16 mouse cellular contexts compared by ENCODE assay signal in the genomic region with DNA sequence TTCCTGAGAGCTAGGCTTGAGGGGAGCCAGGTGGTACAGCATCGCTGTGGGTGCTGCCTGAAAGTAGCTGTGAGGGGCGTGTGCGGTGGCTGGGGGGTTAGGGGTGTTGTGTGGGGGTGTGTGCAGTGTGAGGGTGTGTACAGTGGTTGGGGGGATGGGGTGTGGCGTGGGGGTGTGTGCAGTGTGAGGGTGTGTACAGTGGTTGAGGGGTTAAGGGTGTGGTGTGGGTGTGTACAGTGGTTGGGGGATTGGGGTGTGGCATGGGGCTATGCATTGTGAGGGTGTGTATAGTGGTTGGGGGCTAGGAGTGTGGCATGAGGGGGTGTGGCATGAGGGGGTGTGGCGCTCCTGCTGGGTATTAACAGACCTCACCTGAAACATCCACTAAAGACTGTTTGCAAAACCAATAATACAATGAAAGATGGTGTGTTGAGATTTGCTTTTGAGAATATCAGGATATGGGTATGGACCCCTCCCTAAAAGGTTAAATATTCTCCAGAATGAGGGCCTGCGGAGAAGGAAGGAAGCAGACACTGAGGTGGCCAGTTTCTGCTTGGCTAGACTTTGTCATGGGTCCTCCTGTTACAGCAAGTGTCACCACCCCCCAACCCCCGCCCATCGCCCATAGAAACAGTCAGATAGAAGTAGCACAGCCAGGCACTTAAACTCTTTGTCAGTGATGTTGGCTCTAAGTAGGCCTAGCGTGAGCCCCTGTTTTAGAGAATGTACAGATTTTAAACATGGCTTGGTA. TPM values are rescaled to one million over a fixed set of nuclear protein-coding genes. Genes with fewer than 3 reads are reported as not detected.
A peak's percentile ranks its signal among the peaks of the same experiment; 100 is the strongest.
DNase-seq lines count a peak whose midpoint lies in the region; ATAC-seq and TF ChIP-seq lines count a peak whose summit lies in the region.
"Had no signal": no experiment of that assay in that cellular context is flagged by ENCODE, and none has a peak within 500 bp of the region (broad histone marks: within the 10 kb centered on the region; RNA-seq: fewer than 3 reads in every experiment).

No protein-coding gene starts in this region.

- H3K27ac ChIP-seq in heart, embryonic 11.5 days (ENCODE audit: low read depth, low read length), result peak overlapping the region; percentile 42
- H3K27ac ChIP-seq in lung, embryonic 15.5 days, result peak overlapping the region; percentile 13; the same call in 1 of the 2 replicates
- H3K27ac ChIP-seq in intestine, postnatal 0 days (ENCODE audit: low read depth, low read length), result peak overlapping the region; percentile 89
- H3K27ac ChIP-seq in stomach, embryonic 14.5 days (ENCODE audit: low read length), result peak overlapping the region; percentile 80; the same call in 1 of the 2 replicates
- H3K27ac ChIP-seq: embryonic facial prominence, embryonic 12.5 days; hindbrain, embryonic 14.5 days; neural tube, embryonic 12.5 days had no signal

- no peak for TF ChIP-seq CTCF in intestine, postnatal 0 days (IDR thresholded peaks at IDR 0.05; ENCODE audit: low read depth)

- no peak overlapping the region for H3K4me2 ChIP-seq in heart, embryonic 11.5 days
- no peak overlapping the region for H3K4me2 ChIP-seq in lung, embryonic 15.5 days
- peak overlapping the region; percentile 40; the same call in 1 of the 2 replicates for H3K4me2 ChIP-seq in intestine, postnatal 0 days (replicated peaks; ENCODE audit: low read depth)
- H3K4me2 ChIP-seq in stomach, embryonic 14.5 days (replicated peaks; ENCODE audit: low read depth, low read length), result no peak overlapping the region
- H3K4me2 ChIP-seq: embryonic facial prominence, embryonic 12.5 days; hindbrain, embryonic 14.5 days; neural tube, embryonic 12.5 days had no signal

- H3K9me3 ChIP-seq in heart, embryonic 11.5 days (replicated peaks; ENCODE audit: control insufficient read depth, low read length), result no peaks in the 10 kb centered on the region
- no peaks in the 10 kb centered on the region for H3K9me3 ChIP-seq in lung, embryonic 15.5 days
- no peaks in the 10 kb centered on the region for H3K9me3 ChIP-seq in intestine, postnatal 0 days (ENCODE audit: control insufficient read depth)
- H3K9me3 ChIP-seq in stomach, embryonic 14.5 days (ENCODE audit: control insufficient read depth, low read depth, low read length), result no peaks in the 10 kb centered on the region
- H3K9me3 ChIP-seq: embryonic facial prominence, embryonic 12.5 days; neural tube, embryonic 12.5 days had no signal

- DNase-seq in heart, adult 8-10 months (ENCODE audit: low spot score), result no peak
- no peak for DNase-seq in lung, postnatal 10 days
- no peak for DNase-seq in layer of hippocampus, adult 9-11 months
- no peak for DNase-seq in thymus, postnatal 10 days (ENCODE audit: low spot score in 2 of 2)
- DNase-seq: cerebellum, adult 9-11 months; layer of hippocampus, postnatal 36 days; lung, postnatal 36 days; midbrain, embryonic 14.5 days; thymus, adult 18-20 months had no signal

- H3K4me1 ChIP-seq in heart, embryonic 11.5 days (ENCODE audit: control insufficient read depth, insufficient read depth, low read length), result peaks cover 17% of the 10 kb centered on the region
- peaks cover 15% of the 10 kb centered on the region; the same call in 1 of the 2 replicates for H3K4me1 ChIP-seq in lung, embryonic 15.5 days
- 0 out of 2 replicates have a peak, but pooled peaks cover 9% of the 10 kb centered on the region for H3K4me1 ChIP-seq in intestine, postnatal 0 days (replicated peaks; ENCODE audit: control insufficient read depth, insufficient read depth, low read length)
- 0 out of 2 replicates have a peak, but pooled peaks cover 5% of the 10 kb centered on the region for H3K4me1 ChIP-seq in stomach, embryonic 14.5 days (ENCODE audit: control insufficient read depth, insufficient read depth, low read length)

- H3K4me3 ChIP-seq in heart, embryonic 11.5 days (ENCODE audit: low read depth, low read length), result no peak overlapping the region
- no peak overlapping the region for H3K4me3 ChIP-seq in lung, embryonic 15.5 days
- no peak overlapping the region for H3K4me3 ChIP-seq in intestine, postnatal 0 days (ENCODE audit: low read depth, low read length)
- no peak overlapping the region for H3K4me3 ChIP-seq in stomach, embryonic 14.5 days (ENCODE audit: low read depth, low read length)
- H3K4me3 ChIP-seq: embryonic facial prominence, embryonic 12.5 days; neural tube, embryonic 12.5 days had no signal

- no peak overlapping the region for H3K9ac ChIP-seq in heart, embryonic 11.5 days (ENCODE audit: low read depth, low read length)
- H3K9ac ChIP-seq in lung, embryonic 15.5 days, result no peak overlapping the region
- no peak overlapping the region for H3K9ac ChIP-seq in intestine, postnatal 0 days (ENCODE audit: low read depth, low read length)
- H3K9ac ChIP-seq in stomach, embryonic 14.5 days (replicated peaks; ENCODE audit: low read depth, low read length), result no peak overlapping the region
- H3K9ac ChIP-seq: embryonic facial prominence, embryonic 12.5 days; hindbrain, embryonic 14.5 days; neural tube, embryonic 12.5 days had no signal

- H3K36me3 ChIP-seq in heart, embryonic 11.5 days (ENCODE audit: control insufficient read depth, insufficient read depth, low read length), result no peaks in the 10 kb centered on the region; the same call in 1 of the 2 replicates
- peaks cover 6% of the 10 kb centered on the region; the same call in 1 of the 2 replicates for H3K36me3 ChIP-seq in lung, embryonic 15.5 days
- peaks cover 9% of the 10 kb centered on the region for H3K36me3 ChIP-seq in intestine, postnatal 0 days (ENCODE audit: control insufficient read depth, insufficient read depth)
- peaks cover 9% of the 10 kb centered on the region for H3K36me3 ChIP-seq in stomach, embryonic 14.5 days (ENCODE audit: control insufficient read depth, insufficient read depth, low read length)
- H3K36me3 ChIP-seq: neural tube, embryonic 12.5 days had no signal

- H3K27me3 ChIP-seq in heart, embryonic 11.5 days (ENCODE audit: control insufficient read depth, insufficient read depth, low read length), result no peaks in the 10 kb centered on the region
- H3K27me3 ChIP-seq in lung, embryonic 15.5 days, result no peaks in the 10 kb centered on the region
- no peaks in the 10 kb centered on the region for H3K27me3 ChIP-seq in intestine, postnatal 0 days (replicated peaks; ENCODE audit: control insufficient read depth, insufficient read depth, low read length)
- no peaks in the 10 kb centered on the region for H3K27me3 ChIP-seq in stomach, embryonic 14.5 days (ENCODE audit: control insufficient read depth, insufficient read depth, low read length)
- H3K27me3 ChIP-seq: embryonic facial prominence, embryonic 12.5 days; neural tube, embryonic 12.5 days had no signal

- 0 out of 2 replicates have a peak, but pooled peaks have one; percentile 37 for ATAC-seq in heart, embryonic 11.5 days (replicated peaks; ENCODE audit: insufficient number of reproducible peaks, low FRiP score, low TSS enrichment)
- ATAC-seq in lung, embryonic 15.5 days (ENCODE audit: borderline replicate concordance, extremely low read depth, low FRiP score, low TSS enrichment), result peak; percentile 62; the same call in 1 of the 2 replicates
- no peak for ATAC-seq in intestine, postnatal 0 days
- ATAC-seq in stomach, embryonic 14.5 days (ENCODE audit: insufficient number of reproducible peaks, insufficient read depth, low FRiP score, low read depth), result peak; percentile 82

- 77% methylated on average over 9 of the region's 9 CpGs for WGBS in heart, embryonic 11.5 days (ENCODE audit: insufficient replicate concordance)
- 78% methylated on average over 9 of the region's 9 CpGs for WGBS in lung, embryonic 15.5 days
- WGBS in intestine, postnatal 0 days, result 51% methylated on average over 9 of the region's 9 CpGs
- WGBS in stomach, embryonic 14.5 days, result 66% methylated on average over 9 of the region's 9 CpGs

RNA-seq across cellular contexts. Expression of a gene that starts 49.0 kb away (rescaled TPM):
- polyA plus RNA-seq in heart, embryonic 11.5 days (2014; fragmentation: Nextera tagmentation; extraction: Ambion mirVana), result 3.0 and 3.3 TPM in 2 replicates
- 10 to 100 TPM; 59.2 to 67.8 (median 64.1) TPM for total RNA-seq in heart, adult 8-10 months (2022)
- polyA plus RNA-seq in lung, embryonic 15.5 days (2015; fragmentation: Nextera tagmentation; extraction: Ambion mirVana), result 3.3 and 3.4 TPM in 2 replicates
- polyA plus RNA-seq in intestine, postnatal 0 days (2015; fragmentation: Nextera tagmentation; extraction: Ambion mirVana), result 2.1 and 2.6 TPM in 2 replicates
- 7.5 and 10.3 TPM in 2 replicates for polyA plus RNA-seq in stomach, embryonic 14.5 days (2014; fragmentation: Nextera tagmentation; extraction: Ambion mirVana)

RNA-seq across cellular contexts. Expression of a gene that starts 51.0 kb away (rescaled TPM):
- 26.5 and 26.9 TPM in 2 replicates for polyA plus RNA-seq in heart, embryonic 11.5 days (2014; fragmentation: Nextera tagmentation; extraction: Ambion mirVana)
- total RNA-seq in heart, adult 8-10 months (2022), result 10 to 100 TPM; 29.0 to 32.4 (median 30.3) TPM
- polyA plus RNA-seq in lung, embryonic 15.5 days (2015; fragmentation: Nextera tagmentation; extraction: Ambion mirVana), result 28.2 and 29.5 TPM in 2 replicates
- 91.4 and 95.4 TPM in 2 replicates for polyA plus RNA-seq in intestine, postnatal 0 days (2015; fragmentation: Nextera tagmentation; extraction: Ambion mirVana)
- polyA plus RNA-seq in stomach, embryonic 14.5 days (2014; fragmentation: Nextera tagmentation; extraction: Ambion mirVana), result 39.9 and 40.5 TPM in 2 replicates

Comparison
In these comparisons a context has a peak if more than half of its experiments do, and no peak if none do; other contexts are left out.
1. H3K27ac ChIP-seq: peak in every context shown above with its lines; median percentile 89 in intestine, postnatal 0 days; 80 in stomach, embryonic 14.5 days; 42 in heart, embryonic 11.5 days; 13 in lung, embryonic 15.5 days.